Mouse (Mus musculus): ENCODE data around the gene Gdf1.
A peak's percentile ranks its signal among the peaks of the same experiment; 100 is the strongest.

Gdf1 gene

DNA sequence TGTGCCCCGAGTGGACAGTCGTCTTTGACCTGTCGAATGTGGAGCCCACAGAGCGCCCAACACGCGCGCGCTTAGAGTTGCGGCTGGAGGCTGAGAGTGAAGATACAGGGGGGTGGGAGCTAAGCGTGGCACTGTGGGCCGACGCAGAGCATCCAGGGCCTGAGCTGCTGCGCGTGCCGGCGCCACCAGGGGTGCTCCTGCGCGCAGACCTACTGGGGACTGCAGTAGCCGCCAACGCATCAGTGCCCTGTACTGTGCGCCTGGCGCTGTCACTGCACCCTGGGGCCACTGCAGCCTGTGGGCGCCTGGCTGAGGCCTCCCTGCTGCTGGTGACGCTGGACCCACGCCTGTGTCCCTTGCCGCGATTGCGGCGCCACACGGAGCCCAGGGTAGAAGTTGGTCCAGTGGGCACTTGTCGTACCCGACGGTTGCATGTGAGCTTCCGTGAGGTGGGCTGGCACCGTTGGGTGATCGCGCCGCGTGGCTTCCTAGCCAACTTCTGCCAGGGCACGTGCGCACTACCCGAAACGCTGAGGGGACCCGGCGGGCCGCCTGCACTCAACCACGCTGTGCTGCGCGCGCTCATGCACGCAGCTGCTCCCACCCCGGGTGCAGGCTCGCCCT, 1.2 kb downstream of the Gdf1 start:
- DNase-seq (ENCODE audit: low spot score), result peak; percentile 73

DNA sequence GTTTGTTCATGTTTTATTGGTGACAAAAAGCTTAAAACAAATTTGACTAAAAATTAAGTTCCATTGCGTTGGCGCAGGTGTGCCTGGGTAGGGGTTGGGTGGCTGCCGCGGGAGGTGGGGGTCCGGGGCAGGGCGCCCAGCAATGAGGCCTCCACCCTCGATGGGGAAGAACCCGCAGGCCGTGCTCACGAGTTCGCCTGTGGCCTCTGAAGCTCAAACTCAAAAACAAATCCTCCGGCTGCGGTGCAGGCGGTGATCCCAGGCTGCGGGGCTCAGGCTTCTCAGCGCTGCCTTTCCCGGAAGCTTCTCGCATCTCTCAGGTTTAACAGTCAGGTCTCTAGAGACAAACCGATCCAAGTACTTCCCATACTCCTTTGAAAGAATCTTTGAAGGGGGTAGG, 1.9 kb downstream of the Gdf1 start:
- no peak for DNase-seq (ENCODE audit: low spot score)

- peak; percentile 87 for DNase-seq (ENCODE audit: low spot score)
Measured at GRCm38 (mm10) chr8:70332070-70332877, 2.7 kb downstream of the Gdf1 start.

DNA sequence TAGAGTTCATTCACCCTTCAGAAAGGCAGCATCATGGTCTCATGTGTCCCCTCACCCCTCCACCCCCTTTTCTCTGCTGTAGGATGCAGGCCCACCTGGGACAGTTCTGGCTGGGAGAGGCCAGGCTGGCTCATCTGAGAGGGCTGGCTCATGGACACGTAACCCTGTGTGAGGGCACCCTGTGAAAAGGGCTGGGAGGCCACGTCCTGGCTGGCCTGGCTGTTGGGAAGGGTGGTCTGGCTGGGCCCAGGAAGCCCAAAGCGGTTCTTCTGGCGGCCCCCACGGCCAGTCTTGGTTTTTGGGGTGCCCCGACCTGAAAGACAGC, 3.2 kb downstream of the Gdf1 start:
- no peak for DNase-seq (ENCODE audit: low spot score)

- no peak for DNase-seq (ENCODE audit: low spot score)
Measured at GRCm38 (mm10) chr8:70338931-70339330, 9.3 kb downstream of the Gdf1 start.

GRCm38 (mm10) chr8:70340659-70341058, 11.0 kb downstream of the Gdf1 start:
- no peak for DNase-seq (ENCODE audit: low spot score)

DNA sequence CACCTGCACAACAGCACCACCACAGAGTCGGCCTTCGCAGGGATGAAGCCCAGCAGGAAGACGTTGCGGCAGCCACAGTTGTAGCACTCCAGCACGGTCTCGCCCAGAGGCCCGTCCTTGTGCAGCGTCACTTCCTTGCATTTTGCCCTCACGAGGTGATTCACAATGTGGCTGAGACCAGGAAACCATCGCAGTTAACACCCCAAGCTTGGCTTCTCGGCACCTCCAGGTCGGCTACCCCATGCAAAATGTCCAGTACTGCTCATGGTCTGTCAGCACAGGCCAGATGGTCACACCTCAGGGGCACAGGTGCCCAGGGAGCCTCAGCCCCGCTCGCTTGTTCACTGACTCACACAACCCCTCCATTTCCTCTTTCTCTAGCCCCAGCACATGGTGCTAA, 12.4 kb downstream of the Gdf1 start:
- no peak for DNase-seq (ENCODE audit: low spot score)

GRCm38 (mm10) chr8:70343076-70343475, 13.5 kb downstream of the Gdf1 start:
- DNase-seq (ENCODE audit: low spot score), result no peak

DNA sequence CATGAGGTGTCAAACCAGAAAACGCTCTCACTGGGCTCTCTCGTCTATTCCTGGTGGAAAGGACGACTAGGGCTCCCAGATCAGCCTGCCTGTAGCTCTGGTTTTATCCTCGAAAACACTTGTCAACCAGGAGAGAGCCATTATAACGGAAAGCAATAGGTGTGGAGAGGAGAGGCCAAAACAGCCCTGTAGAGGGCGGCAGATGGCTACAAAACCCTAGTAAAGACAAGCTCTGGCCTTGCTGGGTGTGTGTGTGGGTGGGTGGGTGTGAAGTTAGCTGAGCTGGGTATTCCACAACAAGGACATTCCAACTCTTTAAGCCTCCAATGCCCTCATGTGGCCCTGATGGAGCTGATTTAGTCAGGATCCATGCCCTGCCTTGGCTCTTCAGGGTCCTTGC, 14.1 kb downstream of the Gdf1 start:
- DNase-seq (ENCODE audit: low spot score), result peak; percentile 66

- DNase-seq (ENCODE audit: low spot score), result no peak
Measured at GRCm38 (mm10) chr8:70344279-70344678, 14.7 kb downstream of the Gdf1 start.

DNA sequence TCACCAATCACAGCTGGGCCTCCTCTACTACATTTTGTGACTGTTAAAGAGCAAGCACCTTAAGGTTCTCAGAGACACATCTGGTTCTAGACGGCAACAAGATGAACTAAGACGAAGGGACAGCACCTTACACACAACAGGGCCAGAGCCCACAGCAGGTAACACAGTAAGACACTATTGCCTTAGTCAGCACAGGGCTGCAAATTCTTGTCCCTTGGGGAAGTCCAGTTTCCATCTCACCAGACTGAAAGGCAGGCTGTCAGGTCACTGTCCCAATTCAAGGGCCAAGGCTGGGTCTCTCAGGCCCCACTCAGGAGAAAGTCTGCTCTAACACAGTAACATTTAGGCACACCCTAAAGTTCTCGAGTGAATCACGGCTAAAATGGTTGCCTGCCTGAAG, 17.8 kb downstream of the Gdf1 start:
- DNase-seq (ENCODE audit: low spot score), result no peak

- DNase-seq (ENCODE audit: low spot score), result no peak
Measured at GRCm38 (mm10) chr8:70347860-70348420, 18.3 kb downstream of the Gdf1 start.

- DNase-seq (ENCODE audit: low spot score), result no peak
Measured at GRCm38 (mm10) chr8:70351035-70351999, 21.7 kb downstream of the Gdf1 start.

DNA sequence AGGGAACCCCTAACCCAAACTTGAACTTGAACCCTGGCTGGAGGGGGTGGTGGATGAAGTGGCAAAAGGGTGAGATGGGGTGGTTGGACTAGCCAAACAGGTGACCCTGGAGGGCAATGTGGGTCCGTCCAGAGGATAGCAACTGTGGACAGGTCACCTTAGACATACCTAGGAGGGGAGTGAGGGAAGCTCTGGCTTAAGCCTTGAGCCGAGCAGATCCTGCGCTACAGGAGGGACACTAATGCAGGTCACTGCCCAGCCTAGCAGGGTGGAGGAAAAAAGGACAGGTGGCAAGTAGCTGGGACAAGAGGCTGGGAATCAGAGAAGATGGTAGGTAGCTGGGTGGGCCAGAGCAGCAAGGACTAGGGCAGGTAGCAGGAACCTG, 22.4 kb downstream of the Gdf1 start:
- no peak for DNase-seq (ENCODE audit: low spot score)

- peak; percentile 76 for DNase-seq (ENCODE audit: low spot score)
Measured at GRCm38 (mm10) chr8:70352657-70353151, 23.1 kb downstream of the Gdf1 start.

GRCm38 (mm10) chr8:70353194-70353817, 23.7 kb downstream of the Gdf1 start, which contains the start of gene Upf1:
TSS of gene Upf1 (minus strand) at chr8:70353278.
- DNase-seq (ENCODE audit: low spot score), result peak; percentile 100

DNA sequence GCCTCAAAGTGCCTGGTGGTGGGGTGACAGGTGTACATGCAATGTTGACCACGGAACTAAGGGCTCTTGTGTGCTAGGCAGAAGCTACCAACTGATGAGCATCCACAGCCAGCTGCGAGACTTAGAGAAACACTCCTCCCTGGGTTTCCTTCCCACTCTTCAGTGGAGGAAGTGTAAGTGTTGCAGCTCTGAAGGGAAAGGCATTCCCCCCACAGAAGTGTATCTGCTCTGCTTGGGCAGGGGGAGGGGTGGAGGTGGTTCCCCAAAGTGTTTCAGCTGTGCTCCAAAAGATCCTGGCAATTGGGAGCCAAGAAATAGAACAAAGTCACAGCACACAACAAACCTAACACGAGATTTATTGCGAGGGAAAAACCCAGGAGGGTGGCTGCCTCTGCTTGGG, 24.4 kb downstream of the Gdf1 start:
- DNase-seq (ENCODE audit: low spot score), result no peak

DNA sequence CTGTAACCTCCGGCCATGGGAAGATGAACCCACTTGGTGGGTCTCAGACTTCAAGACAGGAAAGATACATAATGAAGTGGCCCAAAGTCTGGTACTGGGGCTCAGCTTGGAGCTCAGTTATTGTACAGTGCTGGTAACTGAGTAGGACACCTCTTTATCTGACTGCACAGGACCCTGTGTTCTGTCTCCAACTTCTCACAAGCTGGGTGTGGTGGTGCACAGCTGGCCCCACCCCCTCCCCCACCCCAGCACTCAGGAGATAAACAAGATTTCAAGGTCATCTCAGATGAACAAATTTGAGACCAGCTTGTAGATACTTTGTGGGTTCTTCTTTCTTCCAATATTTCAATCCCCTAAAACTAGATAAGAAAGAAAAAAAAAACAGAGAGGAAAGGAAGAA, 26.5 kb downstream of the Gdf1 start:
- no peak for DNase-seq (ENCODE audit: low spot score)

- peak; percentile 64 for DNase-seq (ENCODE audit: low spot score)
Measured at GRCm38 (mm10) chr8:70359411-70359810, 29.8 kb downstream of the Gdf1 start.

GRCm38 (mm10) chr8:70360769-70361168, 31.2 kb downstream of the Gdf1 start:
- peak; percentile 54 for DNase-seq (ENCODE audit: low spot score)

DNA sequence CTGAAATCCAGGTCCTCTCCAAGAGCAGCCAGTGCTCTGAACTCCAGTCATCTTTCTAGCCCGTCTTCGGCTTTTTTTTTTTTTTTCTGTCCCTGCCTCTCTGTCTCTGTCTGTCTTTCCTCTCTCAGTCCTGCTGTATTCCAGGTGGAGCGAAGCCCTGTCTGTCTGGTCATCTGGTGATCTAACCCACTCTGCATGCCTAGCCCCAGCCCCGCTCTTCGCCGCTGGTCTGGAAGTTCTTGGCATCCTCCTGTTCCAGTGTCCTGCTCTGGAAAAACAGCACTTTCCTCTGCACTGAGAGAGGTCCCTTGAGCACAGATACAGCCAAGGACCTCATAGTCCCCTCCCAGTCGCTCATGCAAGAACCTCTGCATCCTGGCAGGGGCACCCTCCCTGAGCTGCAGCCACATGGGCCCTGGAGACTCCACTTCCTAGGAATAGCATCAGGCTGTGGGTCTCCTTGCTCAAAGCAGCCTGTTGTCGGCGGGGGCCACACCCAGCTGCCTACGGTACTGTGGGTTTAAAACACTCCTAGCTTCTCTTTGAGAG, 31.9 kb downstream of the Gdf1 start:
- DNase-seq (ENCODE audit: low spot score), result no peak
